Mouse (Mus musculus): Measurements from ENCODE around the gene Plppr2. TPM values are rescaled to one million over a fixed set of nuclear protein-coding genes. Genes with fewer than 3 reads are reported as not detected.
A peak's percentile ranks its signal among the peaks of the same experiment; 100 is the strongest.

Plppr2 gene
- 1.3 and 1.4 TPM in 2 replicates for total RNA-seq (2012; rRNA removed)
- 10 to 100 TPM in 1 of 2 experiments, not detected in 1; 13.9 TPM for polyA plus RNA-seq (2012; ENCODE audit: insufficient read depth in 1 of 2, insufficient read length in 2 of 2, low read depth in 1 of 2, low replicate concordance in 2 of 2, missing spikeins in 1 of 2)

DNA sequence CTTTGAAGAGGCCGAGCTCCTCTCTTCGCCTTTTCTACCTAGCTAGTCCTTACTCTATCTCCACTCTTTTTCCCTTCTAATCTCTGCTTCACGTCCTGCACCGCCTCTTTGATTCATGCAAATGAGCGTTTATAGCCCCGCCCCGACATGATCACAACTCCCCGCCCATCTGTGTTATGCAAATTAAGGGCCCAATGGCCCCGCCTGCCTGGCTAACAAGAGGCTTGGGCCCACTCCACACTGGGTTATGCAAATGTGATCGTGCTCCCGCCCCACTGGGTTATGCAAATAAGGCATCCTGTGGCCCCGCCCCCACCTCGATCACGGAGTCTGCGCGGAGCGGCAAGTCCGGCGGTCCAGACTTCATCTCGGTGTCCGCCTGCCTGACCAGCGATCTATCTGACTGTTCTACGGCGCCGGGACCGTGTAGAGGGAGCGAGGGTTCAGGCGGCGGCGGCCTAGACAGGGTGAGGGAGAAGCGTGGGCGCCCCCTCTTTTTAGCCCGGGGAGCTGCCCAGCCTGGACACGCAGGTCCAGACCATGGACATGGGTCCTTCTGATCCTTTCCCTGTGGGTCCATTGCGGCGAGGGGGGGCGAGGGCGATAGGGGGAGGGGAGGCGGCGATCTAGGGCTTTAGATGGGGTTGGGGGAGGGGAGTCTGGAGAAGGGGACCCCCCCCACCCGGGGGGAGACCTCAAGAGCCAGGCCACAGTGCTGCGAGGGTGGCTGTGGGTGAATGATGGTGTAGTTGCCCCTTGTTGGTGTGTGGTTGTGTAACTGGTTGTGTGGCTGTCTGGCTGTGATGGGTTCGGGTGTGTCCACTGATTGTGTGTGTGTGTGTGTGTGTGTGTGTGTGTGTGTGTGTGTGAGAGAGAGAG, at the start of gene Plppr2:
Gene Plppr2 (plus strand): TSS at position 342 of the 879 bp plus-strand sequence.
- peak; percentile 100 for DNase-seq (ENCODE audit: low read depth, low spot score)
- Histone ChIP-seq H3K9ac (ENCODE audit: control insufficient read depth, low read depth, low read length, poor library complexity, severe bottlenecking) (peak within 1 kb of the TSS; percentile 61), H3K4me1 (ENCODE audit: control insufficient read depth in 1 of 2, insufficient read depth in 2 of 2, low read length in 2 of 2) (peaks cover 12 to 23% of the 10 kb centered on the region in 2 experiments), H3K27me3 (ENCODE audit: control insufficient read depth in 1 of 2, insufficient read depth in 2 of 2, low read length in 2 of 2) (no peaks in the 10 kb centered on the region), H3K79me2 (ENCODE audit: control insufficient read depth, insufficient read depth, low read length, poor library complexity) (no peaks in the 10 kb centered on the region), H3K9me3 (replicated peaks; ENCODE audit: insufficient read depth, low read length) (no peaks in the 10 kb centered on the region), H3K27ac (ENCODE audit: control insufficient read depth, low read depth, low read length) (no peak within 1 kb of the TSS), H3K36me3 (ENCODE audit: control insufficient read depth in 1 of 2, insufficient read depth in 2 of 2, low read length in 2 of 2) (peaks cover 0 to 17% of the 10 kb centered on the region in 2 experiments; a peak in 2 of 4 replicates), H3K4me3 (ENCODE audit: control insufficient read depth in 1 of 2, insufficient read depth in 1 of 2, low read depth in 2 of 2, low read length in 2 of 2) (peak within 1 kb of the TSS; percentile 69 to 92)
- TF ChIP-seq NRF1 (IDR thresholded peaks at IDR 0.05; ENCODE audit: insufficient read depth, low read depth, low read length, poor library complexity, severe bottlenecking) (peak; percentile 87), BHLHE40 (IDR thresholded peaks at IDR 0.05; ENCODE audit: borderline replicate concordance, low read depth, low read length) (no peak), POLR2AphosphoS5 (IDR thresholded peaks at IDR 0.05; ENCODE audit: borderline replicate concordance, low read depth, low read length) (no peak), TAL1 (IDR thresholded peaks at IDR 0.05; ENCODE audit: low read length) (no peak), MAX (IDR thresholded peaks at IDR 0.05; ENCODE audit: low read length) (0 out of 2 replicates have a peak, but pooled peaks have one; percentile 31), TCF12 (IDR thresholded peaks at IDR 0.05; ENCODE audit: low read depth, low read length) (peak; percentile 25; the same call in 1 of the 2 replicates), USF2 (IDR thresholded peaks at IDR 0.05; ENCODE audit: borderline replicate concordance in 1 of 2, insufficient read depth in 1 of 2, low read depth in 1 of 2, low read length in 2 of 2) (no peak), NELFE (IDR thresholded peaks at IDR 0.05; ENCODE audit: low read depth, low read length) (peak; percentile 39), TBP (IDR thresholded peaks at IDR 0.05; ENCODE audit: low read depth, low read length) (peak; percentile 68; the same call in 1 of the 2 replicates), ETS1 (IDR thresholded peaks at IDR 0.05; ENCODE audit: low read depth, low read length) (no peak; the same call in 1 of the 2 replicates), E2F4 (IDR thresholded peaks at IDR 0.05; ENCODE audit: borderline replicate concordance, low read depth, low read length) (no peak), GATA1 (IDR thresholded peaks at IDR 0.05; ENCODE audit: low read depth, low read length) (peak; percentile 59), MXI1 (IDR thresholded peaks at IDR 0.05; ENCODE audit: low read depth, low read length) (no peak), MYC (IDR thresholded peaks at IDR 0.05; ENCODE audit: low read depth, low read length) (peak; percentile 12; the same call in 1 of the 2 replicates), MAFK (IDR thresholded peaks at IDR 0.05; ENCODE audit: borderline replicate concordance, low read depth, low read length) (no peak), CHD1 (IDR thresholded peaks at IDR 0.05; ENCODE audit: low read depth, low read length) (no peak), SIN3A (IDR thresholded peaks at IDR 0.05; ENCODE audit: low read length) (peak; percentile 12), ELF1 (IDR thresholded peaks at IDR 0.05; ENCODE audit: low read depth, low read length) (0 out of 2 replicates have a peak, but pooled peaks have one; percentile 46), ZKSCAN1 (IDR thresholded peaks at IDR 0.05; ENCODE audit: low read depth, low read length) (no peak), RAD21 (IDR thresholded peaks at IDR 0.05; ENCODE audit: low read depth, low read length) (no peak), RCOR1 (IDR thresholded peaks at IDR 0.05; ENCODE audit: low read depth, low read length) (peak; percentile 94), MAZ (IDR thresholded peaks at IDR 0.05; ENCODE audit: low read depth, low read length) (peak; percentile 41; the same call in 1 of the 2 replicates), HCFC1 (IDR thresholded peaks at IDR 0.05; ENCODE audit: low read depth, low read length) (0 out of 2 replicates have a peak, but pooled peaks have one; percentile 25), SMC3 (IDR thresholded peaks at IDR 0.05; ENCODE audit: low read depth, low read length) (0 out of 2 replicates have a peak, but pooled peaks have one; percentile 11), EP300 (IDR thresholded peaks at IDR 0.05; ENCODE audit: low read depth in 1 of 2, low read length in 2 of 2) (peak in 1 of 2 experiments; percentile 19; a peak in 1 of 4 replicates), POLR2A (IDR thresholded peaks at IDR 0.05; ENCODE audit: control insufficient read depth in 1 of 2, insufficient read depth in 1 of 2, low read depth in 1 of 2, low read length in 2 of 2, poor library complexity in 1 of 2) (peak; percentile 29 to 72; a peak in 2 of 4 replicates), ZNF384 (IDR thresholded peaks at IDR 0.05; ENCODE audit: low read depth, low read length) (no peak), GABPA (IDR thresholded peaks at IDR 0.05; ENCODE audit: low read depth, low read length) (no peak), USF1 (IDR thresholded peaks at IDR 0.05; ENCODE audit: low read depth, low read length) (peak; percentile 45; the same call in 1 of the 2 replicates), ZMIZ1 (IDR thresholded peaks at IDR 0.05; ENCODE audit: low read depth, low read length) (peak; percentile 14; the same call in 1 of the 2 replicates), KAT2A (conservative IDR thresholded peaks at IDR 0.05; ENCODE audit: low read depth, low read length) (no peak), UBTF (IDR thresholded peaks at IDR 0.05; ENCODE audit: borderline replicate concordance, insufficient read depth, low read depth, low read length) (no peak), ZC3H11A (IDR thresholded peaks at IDR 0.05; ENCODE audit: low read depth, low read length) (no peak), POLR2AphosphoS2 (IDR thresholded peaks at IDR 0.05; ENCODE audit: low read length) (no peak)
